Mouse (Mus musculus) macrophage (primary cell): ENCODE data around the gene Csnk1e. TPM values are rescaled to one million over a fixed set of nuclear protein-coding genes. Genes with fewer than 3 reads are reported as not detected.

Source experiments
- H3K27ac ChIP-seq: fragments of 350-480 bp; formaldehyde crosslinking; 2 replicates; pipeline ENCODE4 v1.9.0; 2021
- H3K36me3 ChIP-seq: fragments of 350-480 bp; formaldehyde crosslinking; 2 replicates; pipeline ENCODE4 v1.9.0; 2021; ENCODE audit errors: inconsistent target
- H3K4me3 ChIP-seq: fragments of 350-480 bp; formaldehyde crosslinking; 2 replicates; pipeline ENCODE4 v1.9.0; 2021; ENCODE audit errors: inconsistent target
- H3K79me2 ChIP-seq: fragments of 350-480 bp; formaldehyde crosslinking; 2 replicates; pipeline ENCODE4 v1.9.0; 2021; ENCODE audit errors: inconsistent target
- WGBS: methylation state at CpG from one replicate; pipeline ENCODE4 v1.1.7; 2026; ENCODE audit warnings: inconsistent platforms; ENCODE audit not compliant: missing documents; 5-methylcytosine and 5-hydroxymethylcytosine counted together
- polyA plus RNA-seq: library from polyadenylated mRNA; stranded (reverse); fragments of 250-400 nt; gene quantifications from 3 replicates; pipeline ENCODE4 v1.2.4, GENCODE M21; 2018; ENCODE audit warnings: inconsistent platforms

Csnk1e gene
- polyA plus RNA-seq, 1 experiment from 2014 or later: 37.6 TPM

DNA sequence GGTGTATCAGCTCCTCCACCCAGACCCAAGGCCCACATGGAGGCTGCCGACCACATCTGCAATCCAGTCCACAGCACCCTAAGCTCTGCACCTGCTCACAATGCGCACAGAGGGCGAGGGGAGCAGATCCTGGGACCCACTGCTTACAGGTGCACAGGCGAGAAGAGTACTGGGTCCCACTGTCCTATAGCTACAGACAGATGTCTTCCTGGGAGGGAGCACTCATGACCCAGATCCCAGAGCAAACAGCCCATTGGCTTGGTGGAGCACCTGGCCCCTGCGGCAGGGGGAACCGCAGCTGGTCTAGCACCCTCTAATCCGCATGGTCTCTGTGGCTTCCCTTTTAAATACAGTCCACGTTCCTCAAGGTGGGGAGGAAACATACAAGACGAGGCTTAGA, 73.7 kb downstream of the Csnk1e start:
- no peak overlapping the region for H3K27ac ChIP-seq
- WGBS: 92% methylated on average over 9 of the region's 9 CpGs
- H3K4me3 ChIP-seq: no peak overlapping the region
- H3K36me3 ChIP-seq: peaks cover 38% of the 10 kb centered on the region
- H3K79me2 ChIP-seq: peaks cover 87% of the 10 kb centered on the region

DNA sequence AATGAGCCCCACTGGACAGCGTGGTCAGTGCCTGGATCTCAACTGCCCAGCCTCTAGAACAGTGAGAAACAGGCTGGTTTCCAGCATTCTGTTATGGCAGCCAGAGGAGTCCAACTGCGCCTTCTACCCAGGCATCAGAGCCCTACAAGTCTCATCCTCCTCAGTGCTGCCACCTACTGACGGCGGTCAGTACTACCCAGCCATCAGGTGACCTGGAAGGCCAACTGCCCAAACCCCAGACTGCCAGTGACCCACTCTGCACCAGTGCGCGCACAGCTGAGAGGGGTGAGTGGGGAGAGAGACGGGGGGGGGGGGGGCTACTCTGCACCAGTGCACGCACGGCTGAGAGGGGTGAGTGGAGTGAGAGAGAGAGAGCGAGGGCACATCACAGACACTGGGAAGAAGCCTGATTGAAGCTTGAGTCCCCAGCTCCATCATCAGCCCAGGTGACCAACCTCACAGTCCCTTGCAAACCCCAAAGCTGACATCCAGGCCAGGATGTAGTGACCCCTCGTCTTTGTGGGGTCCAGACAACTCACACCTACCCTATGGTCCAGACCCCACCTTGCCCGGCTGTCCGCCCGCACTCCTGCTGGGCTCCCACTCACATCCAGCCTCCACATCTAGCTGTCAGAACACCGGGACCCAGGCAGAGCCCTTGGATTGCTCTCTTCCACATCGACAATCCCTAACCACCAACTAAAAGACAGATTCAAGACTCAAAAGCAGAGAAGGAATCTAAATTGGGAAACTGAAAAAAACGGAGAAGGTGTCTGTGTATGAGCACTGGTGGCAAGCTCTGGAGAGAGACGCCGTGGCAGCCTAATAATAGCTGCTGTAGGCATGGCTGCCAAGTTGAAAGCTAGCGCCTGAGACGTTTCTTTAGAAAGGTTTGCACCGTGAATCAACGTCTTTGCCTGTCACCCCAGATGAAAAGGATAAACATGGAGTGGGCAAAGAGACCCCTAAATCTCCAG, 74.6 kb downstream of the Csnk1e start:
- peaks cover 78% of the 10 kb centered on the region for H3K79me2 ChIP-seq
- H3K36me3 ChIP-seq: peaks cover 38% of the 10 kb centered on the region
- WGBS: 70% methylated on average over 20 of the region's 23 CpGs
- H3K4me3 ChIP-seq: no peak overlapping the region
- no peak overlapping the region for H3K27ac ChIP-seq

DNA sequence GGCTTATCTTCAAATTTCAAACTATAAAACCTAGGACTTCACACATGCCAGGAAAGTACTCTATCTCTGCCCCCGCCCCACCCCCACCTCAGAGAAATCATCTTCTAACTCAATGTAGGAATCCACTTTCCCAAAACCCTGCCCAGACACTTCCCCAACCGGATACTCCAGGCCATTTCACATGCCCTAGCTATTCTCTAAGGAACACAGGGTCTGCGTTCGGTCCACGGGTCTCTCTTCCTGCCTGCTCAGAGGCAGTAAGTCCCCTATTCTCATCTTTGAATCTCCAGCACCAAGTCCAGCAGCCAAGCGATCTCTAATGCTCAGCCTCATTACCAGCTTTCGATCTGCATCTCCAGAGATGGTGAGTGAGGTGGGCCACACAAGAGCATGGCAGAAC, 75.7 kb downstream of the Csnk1e start:
- WGBS: 99% methylated on average over 6 of the region's 7 CpGs
- Histone ChIP-seq H3K27ac (no peak overlapping the region), H3K79me2 (peaks cover 67% of the 10 kb centered on the region), H3K36me3 (peaks cover 41% of the 10 kb centered on the region), H3K4me3 (no peak overlapping the region)

DNA sequence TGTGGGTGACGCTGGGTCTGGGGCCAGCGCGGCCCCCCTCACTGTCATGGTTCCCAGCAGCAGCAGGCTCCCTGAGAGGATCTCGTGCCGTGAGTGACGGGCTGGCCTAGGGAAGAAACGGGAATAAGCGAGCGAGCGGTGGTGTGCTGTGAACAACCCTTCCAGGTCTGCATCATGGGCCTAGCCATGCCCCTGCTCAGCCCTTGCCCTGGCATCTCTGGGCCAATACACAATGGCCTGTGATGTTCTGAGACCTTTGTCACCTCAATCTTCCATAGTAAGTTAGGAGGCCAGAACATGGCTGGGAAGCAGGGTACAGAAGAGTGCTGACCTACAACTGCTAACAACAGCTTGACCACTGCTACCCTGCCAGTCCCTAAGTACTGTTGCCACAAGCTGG, 76.8 kb downstream of the Csnk1e start:
- H3K36me3 ChIP-seq: peaks cover 51% of the 10 kb centered on the region
- H3K27ac ChIP-seq: no peak overlapping the region
- H3K79me2 ChIP-seq: peaks cover 57% of the 10 kb centered on the region
- 98% methylated on average over 10 of the region's 10 CpGs for WGBS
- no peak overlapping the region for H3K4me3 ChIP-seq

- Histone ChIP-seq H3K79me2 (peaks cover 47% of the 10 kb centered on the region), H3K27ac (no peak overlapping the region), H3K36me3 (peaks cover 60% of the 10 kb centered on the region), H3K4me3 (no peak overlapping the region)
- WGBS: 94% methylated on average over 6 of the region's 6 CpGs
Observed at GRCm38 (mm10) chr15:79377681-79378080, 77.7 kb downstream of the Csnk1e start.

DNA sequence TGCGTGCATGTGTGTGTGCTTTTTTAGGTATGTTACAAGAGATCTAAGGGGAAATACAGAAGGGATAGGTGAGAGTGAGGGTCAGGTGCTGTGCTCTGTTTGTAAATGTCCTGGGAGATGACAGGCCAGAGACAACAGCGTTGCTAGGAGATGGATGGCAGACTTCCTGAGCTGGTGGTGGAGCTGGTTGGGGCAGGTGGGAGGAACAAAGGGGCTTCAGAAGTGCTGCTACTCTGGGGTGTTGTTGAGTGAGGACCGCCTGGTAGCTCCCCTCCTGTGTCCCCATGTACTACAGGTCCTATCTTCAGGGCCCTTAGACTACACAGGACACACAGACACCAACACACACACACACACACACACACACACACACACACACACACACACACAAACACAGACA, 80.6 kb downstream of the Csnk1e start:
- Histone ChIP-seq H3K27ac (no peak overlapping the region), H3K79me2 (peaks cover 18% of the 10 kb centered on the region), H3K4me3 (no peak overlapping the region), H3K36me3 (peaks cover 87% of the 10 kb centered on the region)
- WGBS: 89% methylated on average over 3 of the region's 3 CpGs

DNA sequence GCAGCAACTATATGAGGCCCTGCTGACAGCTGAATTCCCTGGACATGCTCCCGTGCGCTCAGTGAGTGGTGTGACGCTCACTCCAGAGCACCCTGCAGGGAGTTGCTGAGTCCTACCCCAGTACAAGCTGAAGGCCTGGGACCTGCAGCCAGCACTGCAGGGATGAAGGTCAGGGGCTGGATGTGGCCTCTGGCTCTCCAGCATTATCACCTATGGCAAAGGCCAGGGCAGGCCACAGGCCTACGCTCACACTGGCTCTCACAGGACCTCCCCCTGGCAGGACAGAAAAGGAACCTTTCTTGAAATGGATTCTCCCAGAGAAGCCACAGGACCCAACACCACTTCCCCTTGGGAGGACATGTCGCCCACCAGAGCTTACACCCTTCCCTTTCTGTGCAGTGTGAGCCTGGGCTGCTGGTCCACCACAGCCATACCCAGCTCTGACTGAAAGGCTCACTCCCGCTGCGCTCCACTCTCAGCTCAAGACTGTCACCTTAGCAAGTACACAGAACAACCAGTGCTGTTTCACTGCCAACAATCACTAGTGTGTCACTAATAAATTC, 85.0 kb downstream of the Csnk1e start:
- no peak overlapping the region for H3K27ac ChIP-seq
- peaks cover 95% of the 10 kb centered on the region for H3K36me3 ChIP-seq
- no peak overlapping the region for H3K4me3 ChIP-seq
- no peaks in the 10 kb centered on the region for H3K79me2 ChIP-seq
- 78% methylated on average over 7 of the region's 7 CpGs for WGBS

DNA sequence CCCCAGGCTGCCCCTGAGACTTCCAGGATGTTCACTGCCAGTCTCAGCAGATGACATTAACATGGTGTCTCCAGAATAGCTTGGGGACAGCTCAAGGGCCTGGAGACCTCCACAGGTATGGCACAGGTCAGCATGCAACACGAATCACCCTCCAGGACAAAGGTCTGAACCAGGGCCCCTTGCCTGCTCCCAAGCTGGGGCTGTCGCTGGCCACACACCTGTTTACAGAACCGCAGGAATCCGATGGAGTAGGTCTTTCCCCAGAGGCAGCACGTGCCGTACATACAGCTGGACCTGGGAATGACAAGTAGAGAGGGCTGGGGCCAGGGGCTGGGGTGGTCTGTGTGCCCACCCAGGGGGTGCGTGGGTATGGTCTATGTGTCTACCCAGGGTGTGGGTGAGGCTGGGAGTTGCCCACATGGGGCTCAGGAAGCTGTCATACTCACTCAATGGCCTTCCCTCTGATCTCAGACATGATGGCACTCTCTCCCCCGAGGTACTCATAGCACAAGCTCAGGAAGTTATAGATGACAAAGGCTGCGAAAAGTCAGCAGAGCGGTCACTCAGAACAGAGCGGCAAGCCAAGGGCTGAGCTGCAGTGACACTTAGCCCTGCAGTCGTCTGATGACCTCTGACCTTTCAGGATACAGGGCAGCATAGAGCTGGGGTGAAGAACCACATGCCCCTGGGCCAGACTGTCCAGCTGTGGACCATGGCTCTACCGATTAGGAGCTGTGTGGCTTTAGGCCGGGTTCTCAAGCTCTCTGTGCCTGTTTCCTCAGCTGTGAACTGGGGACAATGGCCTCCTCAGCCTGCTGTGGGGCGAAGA, 85.7 kb downstream of the Csnk1e start:
- H3K27ac ChIP-seq: no peak overlapping the region
- H3K4me3 ChIP-seq: no peak overlapping the region
- WGBS: 94% methylated on average over 15 of the region's 15 CpGs
- peaks cover 96% of the 10 kb centered on the region for H3K36me3 ChIP-seq
- H3K79me2 ChIP-seq: no peaks in the 10 kb centered on the region

DNA sequence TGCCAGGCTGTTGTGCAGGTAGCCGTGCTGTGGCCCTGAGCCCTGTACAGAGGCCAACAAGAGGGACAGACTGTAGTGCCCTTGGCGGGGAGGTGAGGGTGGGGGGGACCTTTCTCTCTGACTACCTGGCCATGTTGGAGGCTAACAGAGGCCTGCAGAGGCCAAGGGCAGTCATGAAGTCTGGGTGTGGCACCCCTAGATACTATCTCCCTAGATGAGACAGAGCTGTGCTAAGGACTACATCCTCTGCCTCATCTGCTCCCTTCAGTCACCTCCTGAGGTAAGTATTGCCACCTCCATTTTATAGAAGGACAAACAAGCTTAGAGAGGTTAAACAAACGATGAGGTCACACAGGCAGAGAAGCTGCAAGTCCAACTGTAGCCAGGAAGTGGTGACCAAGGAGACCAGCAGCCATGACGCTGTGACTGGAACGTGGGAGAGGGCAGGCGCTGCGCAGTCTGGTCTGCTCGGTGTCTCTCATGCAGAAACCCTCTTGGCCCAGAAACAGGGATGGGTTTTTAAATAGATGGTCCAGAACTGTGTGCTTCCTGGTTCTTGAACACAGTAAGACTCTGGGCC, 86.4 kb downstream of the Csnk1e start:
- WGBS: 93% methylated on average over 8 of the region's 8 CpGs
- Histone ChIP-seq H3K27ac (no peak overlapping the region), H3K36me3 (peaks cover 96% of the 10 kb centered on the region), H3K4me3 (no peak overlapping the region), H3K79me2 (no peaks in the 10 kb centered on the region)

DNA sequence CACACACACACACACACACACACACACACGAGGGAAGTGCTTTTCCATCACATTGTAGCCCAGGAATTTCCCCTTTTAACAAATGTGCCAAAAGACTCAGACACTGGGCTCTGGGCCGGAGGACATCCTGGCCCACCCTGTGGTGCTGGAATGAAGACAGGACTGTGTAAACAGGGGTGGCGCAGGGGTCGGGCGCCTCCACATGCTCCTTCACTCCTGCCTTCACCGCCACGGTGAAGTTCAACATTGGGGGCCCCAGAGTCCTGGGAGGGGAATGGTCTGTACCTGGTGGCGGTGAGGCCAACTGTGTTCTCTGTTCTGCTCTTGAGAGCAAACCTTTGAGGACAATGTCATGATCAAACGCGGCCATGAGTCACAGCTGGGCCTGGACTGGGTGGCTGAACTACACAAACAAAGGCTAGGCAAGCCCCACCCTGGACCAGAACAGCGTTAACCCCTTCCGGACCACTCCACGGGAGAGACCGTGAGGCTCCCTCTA, 87.0 kb downstream of the Csnk1e start:
- Histone ChIP-seq H3K4me3 (no peak overlapping the region), H3K27ac (no peak overlapping the region), H3K79me2 (no peaks in the 10 kb centered on the region), H3K36me3 (peaks cover 96% of the 10 kb centered on the region)
- 90% methylated on average over 13 of the region's 14 CpGs for WGBS

Other genes with a start within 250 kb of the Csnk1e start
- gene Pick1, start 226.4 kb downstream of the Csnk1e start, polyA plus RNA-seq: 4.9 to 9.4 TPM (median 7.0 TPM) in 3 replicates
- gene Gm49486, start 226.2 kb downstream of the Csnk1e start, polyA plus RNA-seq: not detected in 3 replicates
- not detected in 3 replicates for gene Slc16a8, start 200.8 kb downstream of the Csnk1e start, polyA plus RNA-seq
- gene Baiap2l2, start 170.0 kb downstream of the Csnk1e start, polyA plus RNA-seq: not detected in 3 replicates
- gene Pla2g6, start 127.2 kb downstream of the Csnk1e start, polyA plus RNA-seq: 4.5 to 6.8 TPM (median 5.8 TPM) in 3 replicates
- 0.80 to 4.1 TPM (median 1.8 TPM) in 3 replicates for gene Maff, start 108.9 kb downstream of the Csnk1e start, polyA plus RNA-seq
- 40.4 to 55.8 TPM (median 48.1 TPM) in 3 replicates for gene Tmem184b, start 52.0 kb downstream of the Csnk1e start, polyA plus RNA-seq
- gene Kcnj4, start 49.7 kb upstream of the Csnk1e start, polyA plus RNA-seq: not detected in 3 replicates
- not detected in 3 replicates for gene Kdelr3, start 60.8 kb upstream of the Csnk1e start, polyA plus RNA-seq
- gene Ddx17, start 91.2 kb upstream of the Csnk1e start, polyA plus RNA-seq: 83.2 to 165 TPM (median 122 TPM) in 3 replicates
- not detected in 3 replicates for gene Dmc1, start 149.5 kb upstream of the Csnk1e start, polyA plus RNA-seq
- gene Fam227a, start 203.4 kb upstream of the Csnk1e start, polyA plus RNA-seq: 0.34 to 1.0 TPM in 2 of 3 replicates, not detected in the other
- gene Cby1, start 203.6 kb upstream of the Csnk1e start, polyA plus RNA-seq: 11.0 to 24.8 TPM (median 14.4 TPM) in 3 replicates
- gene Tomm22, start 215.3 kb upstream of the Csnk1e start, polyA plus RNA-seq: 71.6 to 131 TPM (median 97.1 TPM) in 3 replicates
- gene Josd1, start 232.4 kb upstream of the Csnk1e start, polyA plus RNA-seq: 13.3 to 18.4 TPM (median 16.8 TPM) in 3 replicates
- gene Gtpbp1, start 235.3 kb upstream of the Csnk1e start, polyA plus RNA-seq: 18.0 to 29.2 TPM (median 22.4 TPM) in 3 replicates